Mouse (Mus musculus): ENCODE measurements around the gene Sv2c. TPM values are rescaled to one million over a fixed set of nuclear protein-coding genes. Genes with fewer than 3 reads are reported as not detected.
A peak's percentile ranks its signal among the peaks of the same experiment; 100 is the strongest.
"Not testable (repeated sequence)": the region's sequence is repeated elsewhere in the genome, so short reads cannot be mapped to it uniquely, and the experiment has no call there.

Sv2c gene
- polyA plus RNA-seq, 1 experiment from 2014 or later: 3.0 TPM

DNA sequence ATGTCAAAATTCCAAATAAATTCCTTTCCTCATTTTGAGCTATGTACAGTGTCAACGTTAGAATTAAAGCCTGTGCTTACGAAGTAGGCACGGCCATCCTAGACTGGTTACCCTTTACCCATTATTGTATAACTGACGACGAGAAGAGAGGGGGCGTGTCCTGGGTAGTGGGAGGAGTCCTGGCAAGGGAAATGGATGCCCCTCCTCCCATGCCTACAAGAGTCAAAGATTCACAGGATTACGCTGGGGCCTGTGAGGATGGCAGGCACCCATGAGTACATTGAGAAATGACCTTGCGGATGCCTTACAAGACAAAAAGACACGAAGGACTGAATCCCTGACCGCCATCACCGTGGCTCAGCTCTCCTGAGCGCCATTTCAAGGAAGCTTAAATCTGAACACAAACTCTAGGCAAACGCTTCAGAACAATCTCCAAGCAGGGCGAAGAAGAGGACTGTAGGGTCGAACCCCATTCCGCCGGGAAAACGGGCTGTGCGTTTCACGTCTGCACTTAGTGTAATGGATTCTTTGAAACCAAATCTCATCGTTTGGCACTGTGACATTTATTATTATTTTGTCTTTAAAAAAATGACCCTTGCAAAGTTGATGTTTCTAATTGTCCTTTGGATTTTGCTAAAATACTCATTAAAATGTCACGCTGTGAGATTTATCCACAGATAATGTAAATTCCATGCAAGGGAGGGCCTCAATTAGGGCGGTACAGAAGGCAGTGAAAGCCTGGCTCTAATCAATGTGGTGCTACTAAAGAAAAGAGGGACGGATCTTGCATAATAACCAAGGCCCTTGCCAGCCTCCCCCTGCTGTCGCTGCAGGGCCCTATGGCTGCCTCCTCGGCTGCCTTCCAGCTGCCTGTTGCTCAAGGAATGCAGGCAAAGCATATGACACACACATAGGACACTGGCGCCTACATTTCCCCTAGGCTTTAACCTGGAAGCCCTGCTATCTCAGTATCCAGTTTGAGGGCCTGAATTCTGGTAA is 137.4 kb downstream of the Sv2c start:
- no peak overlapping the region for H3K9ac ChIP-seq (replicated peaks)
- H3K36me3 ChIP-seq: no peaks in the 10 kb centered on the region
- H3K9me3 ChIP-seq: no peaks in the 10 kb centered on the region
- H3K4me2 ChIP-seq (replicated peaks): peak overlapping the region; percentile 25
- WGBS: 19% methylated on average over 27 of the region's 27 CpGs
- H3K27ac ChIP-seq (replicated peaks): peak overlapping the region; percentile 21; the same call in 1 of the 2 replicates
- no peaks in the 10 kb centered on the region for H3K27me3 ChIP-seq
- peaks cover 15% of the 10 kb centered on the region for H3K4me1 ChIP-seq
- peak; percentile 93 for ATAC-seq (replicated peaks)
- no peak overlapping the region for H3K4me3 ChIP-seq

DNA sequence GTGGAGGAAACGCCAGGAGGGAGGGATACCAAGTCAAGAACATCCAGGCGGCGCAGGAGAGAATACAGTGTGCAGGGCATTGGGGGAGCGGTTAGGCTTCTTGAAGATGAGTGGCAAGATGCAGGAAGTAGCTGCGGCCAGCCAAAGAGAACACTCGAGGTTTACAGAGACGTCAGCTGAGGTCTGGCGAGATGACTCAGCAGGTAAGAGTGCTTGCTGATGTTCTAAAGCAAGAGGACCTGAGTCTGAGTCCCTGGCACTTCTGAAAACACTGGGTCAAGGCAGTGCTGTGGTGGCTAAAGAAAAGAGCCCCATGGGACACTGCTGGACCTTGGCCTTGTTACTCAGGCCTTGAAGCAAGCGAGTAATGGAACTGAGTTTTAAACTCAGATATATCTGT is 144.2 kb downstream of the Sv2c start:
- H3K27ac ChIP-seq (replicated peaks): no peak overlapping the region
- no peaks in the 10 kb centered on the region for H3K9me3 ChIP-seq
- ATAC-seq (replicated peaks): no peak
- H3K36me3 ChIP-seq: no peaks in the 10 kb centered on the region
- no peak overlapping the region for H3K9ac ChIP-seq (replicated peaks)
- no peaks in the 10 kb centered on the region for H3K4me1 ChIP-seq
- no peak overlapping the region for H3K4me2 ChIP-seq (replicated peaks)
- WGBS: 88% methylated on average over 9 of the region's 9 CpGs
- H3K27me3 ChIP-seq: no peaks in the 10 kb centered on the region
- no peak overlapping the region for H3K4me3 ChIP-seq

DNA sequence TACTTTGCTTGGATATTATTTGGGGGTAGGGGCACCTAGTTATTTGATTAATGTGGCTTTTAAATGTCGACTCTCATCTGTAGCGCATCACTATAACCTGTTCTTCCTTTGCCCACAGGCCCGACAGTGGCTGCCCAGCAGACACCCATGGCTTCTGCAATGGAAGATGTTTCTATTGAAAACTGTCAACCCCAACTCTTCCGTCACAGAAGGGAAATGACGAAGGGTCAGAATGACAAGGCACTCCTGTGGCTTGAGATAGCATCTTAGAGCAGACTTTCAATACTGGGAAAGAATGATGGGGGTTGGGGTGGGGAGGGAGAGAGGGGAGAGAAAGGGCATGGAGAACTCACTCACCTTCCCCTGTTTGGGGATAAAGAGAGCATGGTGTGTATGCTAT is 145.2 kb downstream of the Sv2c start:
- H3K27me3 ChIP-seq: no peaks in the 10 kb centered on the region
- H3K9me3 ChIP-seq: no peaks in the 10 kb centered on the region
- H3K4me2 ChIP-seq (replicated peaks): no peak overlapping the region
- 85% methylated on average over 5 of the region's 5 CpGs for WGBS
- no peak for ATAC-seq (replicated peaks)
- H3K4me1 ChIP-seq: no peaks in the 10 kb centered on the region
- no peak overlapping the region for H3K9ac ChIP-seq (replicated peaks)
- H3K27ac ChIP-seq (replicated peaks): no peak overlapping the region
- H3K4me3 ChIP-seq: no peak overlapping the region
- no peaks in the 10 kb centered on the region for H3K36me3 ChIP-seq

DNA sequence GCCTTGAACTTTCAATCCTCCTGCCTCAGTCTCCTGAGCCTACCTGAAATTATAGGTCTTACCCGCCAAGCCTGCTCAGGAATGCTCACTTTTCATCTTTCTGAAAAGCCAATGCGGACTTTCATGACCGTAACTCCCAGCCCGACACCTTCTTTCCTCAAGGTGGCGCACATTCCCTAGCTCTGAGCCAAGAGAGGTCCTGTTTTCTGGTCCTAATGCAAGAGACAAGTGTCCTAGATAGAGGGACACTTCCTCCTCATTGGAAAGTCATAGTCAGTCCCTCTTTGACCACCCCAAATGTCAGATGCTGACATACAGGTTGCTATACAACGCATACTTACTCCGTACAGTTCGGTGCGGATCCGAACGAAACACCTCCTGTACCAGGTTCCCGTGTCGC is 146.0 kb downstream of the Sv2c start:
- Histone ChIP-seq H3K27me3 (no peaks in the 10 kb centered on the region), H3K36me3 (no peaks in the 10 kb centered on the region), H3K4me2 (replicated peaks) (no peak overlapping the region), H3K27ac (replicated peaks) (no peak overlapping the region), H3K9ac (replicated peaks) (no peak overlapping the region), H3K4me1 (no peaks in the 10 kb centered on the region), H3K9me3 (no peaks in the 10 kb centered on the region), H3K4me3 (no peak overlapping the region)
- no peak for ATAC-seq (replicated peaks)
- 72% methylated on average over 13 of the region's 13 CpGs for WGBS

DNA sequence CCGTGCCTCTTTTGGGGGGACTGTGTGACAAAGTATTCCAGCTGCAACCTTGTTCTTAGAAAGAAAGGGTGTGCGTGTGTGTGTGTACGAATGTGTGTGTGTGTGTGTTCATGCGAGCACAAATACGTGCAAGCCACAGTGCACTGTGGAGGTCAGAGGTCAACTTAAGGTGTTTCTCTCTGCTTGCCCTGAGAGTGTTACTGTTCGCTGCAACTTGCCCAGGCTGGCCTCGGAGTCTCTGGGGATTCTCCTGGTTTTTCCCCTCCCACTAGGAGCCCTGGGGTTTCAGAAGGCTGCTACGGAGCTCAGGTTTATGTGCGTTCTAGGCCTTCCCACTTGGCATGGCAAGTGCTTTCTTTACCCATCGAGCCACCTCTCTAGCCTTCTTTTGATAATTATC is 157.2 kb downstream of the Sv2c start:
- Histone ChIP-seq H3K27me3 (no peaks in the 10 kb centered on the region), H3K9me3 (no peaks in the 10 kb centered on the region), H3K9ac (replicated peaks) (no peak overlapping the region), H3K4me2 (replicated peaks) (no peak overlapping the region), H3K27ac (replicated peaks) (no peak overlapping the region), H3K4me1 (no peaks in the 10 kb centered on the region), H3K36me3 (no peaks in the 10 kb centered on the region), H3K4me3 (no peak overlapping the region)
- WGBS: 75% methylated on average over 10 of the region's 10 CpGs
- ATAC-seq (replicated peaks): no peak

DNA sequence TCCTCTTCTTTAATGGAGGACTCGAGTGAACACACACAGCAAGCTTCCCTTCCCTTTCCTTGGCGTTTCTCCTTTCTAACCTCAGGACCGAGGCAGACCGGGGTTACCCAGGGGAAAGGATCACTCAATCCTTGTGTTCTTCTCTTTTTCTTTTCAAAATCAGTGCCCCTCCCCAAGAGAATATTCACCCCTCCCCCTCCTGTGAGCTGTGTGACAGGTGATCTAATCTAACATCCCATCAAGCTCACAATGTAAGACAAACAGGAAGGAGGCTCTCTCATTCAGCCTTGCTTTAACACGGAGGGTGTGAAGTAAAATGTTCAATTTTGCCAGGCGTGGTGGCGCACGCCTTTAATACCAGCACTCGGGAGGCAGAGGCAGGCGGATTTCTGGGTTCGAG is 158.3 kb downstream of the Sv2c start:
- Histone ChIP-seq H3K9me3 (no peaks in the 10 kb centered on the region), H3K27me3 (no peaks in the 10 kb centered on the region), H3K4me3 (no peak overlapping the region), H3K9ac (replicated peaks) (no peak overlapping the region), H3K4me2 (replicated peaks) (no peak overlapping the region), H3K36me3 (no peaks in the 10 kb centered on the region), H3K27ac (replicated peaks) (no peak overlapping the region), H3K4me1 (no peaks in the 10 kb centered on the region)
- ATAC-seq (replicated peaks): no peak
- 90% methylated on average over 11 of the region's 11 CpGs for WGBS

DNA sequence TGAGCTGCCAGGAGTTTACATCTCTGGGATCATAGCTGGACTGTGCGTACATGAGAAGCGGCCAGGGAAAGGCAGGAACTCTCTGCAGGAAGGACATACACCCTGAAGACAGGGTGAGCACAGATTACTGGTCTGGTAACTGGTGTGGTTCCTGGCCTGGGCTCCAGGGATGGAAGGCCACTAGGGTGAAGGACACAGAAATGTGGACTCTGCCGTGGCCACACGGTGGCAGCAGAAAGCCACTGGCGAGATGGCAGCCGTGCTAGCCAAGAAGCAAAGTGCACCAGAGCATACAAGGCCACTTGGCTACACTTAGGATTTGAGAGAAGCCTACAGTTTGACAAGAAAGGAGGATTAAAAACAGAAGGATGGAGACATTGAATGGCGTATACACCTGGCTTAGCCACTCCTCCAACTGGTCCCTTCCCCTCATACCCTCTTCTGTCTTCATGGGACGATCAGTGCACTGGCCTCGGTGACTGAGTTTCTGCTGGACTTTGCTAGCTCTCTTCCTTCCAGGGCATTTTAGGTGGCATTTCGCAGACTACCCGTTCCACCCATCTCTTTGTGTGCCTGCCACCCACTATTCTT is 158.9 kb downstream of the Sv2c start:
- H3K27ac ChIP-seq (replicated peaks): no peak overlapping the region
- no peak overlapping the region for H3K9ac ChIP-seq (replicated peaks)
- H3K27me3 ChIP-seq: no peaks in the 10 kb centered on the region
- no peak overlapping the region for H3K4me2 ChIP-seq (replicated peaks)
- WGBS: 49% methylated on average over 11 of the region's 11 CpGs
- H3K36me3 ChIP-seq: no peaks in the 10 kb centered on the region
- no peaks in the 10 kb centered on the region for H3K9me3 ChIP-seq
- ATAC-seq (replicated peaks): peak; percentile 72
- H3K4me1 ChIP-seq: no peaks in the 10 kb centered on the region
- no peak overlapping the region for H3K4me3 ChIP-seq

DNA sequence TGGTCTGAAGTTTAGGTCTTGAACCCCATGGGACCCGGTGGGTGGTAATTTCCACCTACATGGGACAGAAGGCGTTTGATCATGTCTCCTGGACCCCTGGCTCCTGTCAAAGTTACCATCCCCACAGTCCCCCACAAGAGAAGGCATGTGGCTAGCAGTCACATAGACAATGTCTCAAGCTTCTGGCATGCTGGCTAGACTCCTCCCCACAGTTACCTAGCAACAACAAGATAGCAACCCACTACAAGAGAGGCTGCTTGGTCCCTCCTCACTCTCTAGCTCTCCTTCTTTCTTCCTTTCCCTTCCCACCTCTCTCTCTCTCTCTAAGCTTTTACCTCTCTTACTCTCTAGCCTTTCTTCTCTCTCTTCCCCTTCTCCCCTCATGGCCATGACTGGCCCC is 164.3 kb downstream of the Sv2c start:
- H3K36me3 ChIP-seq; H3K4me3 ChIP-seq; H3K4me2 ChIP-seq (replicated peaks); H3K27me3 ChIP-seq; H3K9me3 ChIP-seq; H3K9ac ChIP-seq (replicated peaks); H3K4me1 ChIP-seq; H3K27ac ChIP-seq (replicated peaks): not testable (repeated sequence)
- WGBS: 78% methylated on average over 2 of the region's 2 CpGs
- ATAC-seq (replicated peaks): 0 out of 2 replicates have a peak, but pooled peaks have one; percentile 12

DNA sequence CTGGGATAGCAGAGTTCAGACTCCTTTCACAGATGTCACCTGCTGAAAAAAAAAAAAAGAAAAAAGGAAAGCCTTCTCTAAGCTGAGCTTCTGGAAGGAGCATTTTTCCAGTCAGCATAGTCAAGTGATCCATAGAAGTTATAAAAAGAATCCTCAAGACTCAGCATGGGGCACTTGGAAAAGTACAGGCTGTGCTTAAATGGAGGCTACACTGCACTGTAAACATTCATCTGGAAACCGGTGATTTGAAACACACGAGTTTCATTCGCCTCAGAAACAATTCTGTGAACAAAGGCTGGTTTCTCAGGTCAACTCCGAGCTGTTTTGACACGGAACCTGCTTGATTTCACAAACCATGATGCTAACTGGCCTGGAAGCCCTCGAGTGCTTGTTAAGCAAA is 165.6 kb downstream of the Sv2c start:
- Histone ChIP-seq H3K4me3 (no peak overlapping the region), H3K4me1 (peaks cover 11% of the 10 kb centered on the region; the same call in 1 of the 2 replicates), H3K27me3 (no peaks in the 10 kb centered on the region), H3K4me2 (replicated peaks) (no peak overlapping the region), H3K9me3 (no peaks in the 10 kb centered on the region), H3K27ac (replicated peaks) (no peak overlapping the region), H3K36me3 (no peaks in the 10 kb centered on the region), H3K9ac (replicated peaks) (no peak overlapping the region)
- 47% methylated on average over 6 of the region's 6 CpGs for WGBS
- ATAC-seq (replicated peaks): no peak

DNA sequence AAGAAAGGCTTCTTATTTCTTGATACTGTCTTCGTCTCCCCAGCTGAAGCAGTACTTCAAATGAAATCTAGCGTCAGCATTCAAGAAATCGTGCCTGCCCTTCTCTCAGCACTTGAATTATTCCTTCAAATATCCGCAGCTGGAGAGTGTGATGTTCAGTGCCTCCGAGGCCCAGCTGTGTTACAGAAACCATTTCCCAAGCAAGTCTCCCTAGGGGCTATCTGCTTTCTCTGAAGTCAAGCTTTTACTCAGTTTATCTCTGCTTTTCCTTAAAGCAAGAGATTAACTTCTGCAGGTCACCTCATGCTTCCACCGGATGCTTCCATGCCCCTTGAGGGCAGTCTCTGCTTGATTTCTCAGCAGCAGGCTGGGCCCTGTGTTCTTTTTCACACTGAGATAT is 166.8 kb downstream of the Sv2c start:
- H3K4me3 ChIP-seq: no peak overlapping the region
- H3K4me2 ChIP-seq (replicated peaks): no peak overlapping the region
- no peak for ATAC-seq (replicated peaks)
- no peaks in the 10 kb centered on the region for H3K9me3 ChIP-seq
- no peaks in the 10 kb centered on the region for H3K36me3 ChIP-seq
- no peak overlapping the region; the same call in 1 of the 2 replicates for H3K27ac ChIP-seq (replicated peaks)
- H3K9ac ChIP-seq (replicated peaks): no peak overlapping the region
- WGBS: 80% methylated on average over 6 of the region's 6 CpGs
- peaks cover 22% of the 10 kb centered on the region for H3K4me1 ChIP-seq
- no peaks in the 10 kb centered on the region for H3K27me3 ChIP-seq

DNA sequence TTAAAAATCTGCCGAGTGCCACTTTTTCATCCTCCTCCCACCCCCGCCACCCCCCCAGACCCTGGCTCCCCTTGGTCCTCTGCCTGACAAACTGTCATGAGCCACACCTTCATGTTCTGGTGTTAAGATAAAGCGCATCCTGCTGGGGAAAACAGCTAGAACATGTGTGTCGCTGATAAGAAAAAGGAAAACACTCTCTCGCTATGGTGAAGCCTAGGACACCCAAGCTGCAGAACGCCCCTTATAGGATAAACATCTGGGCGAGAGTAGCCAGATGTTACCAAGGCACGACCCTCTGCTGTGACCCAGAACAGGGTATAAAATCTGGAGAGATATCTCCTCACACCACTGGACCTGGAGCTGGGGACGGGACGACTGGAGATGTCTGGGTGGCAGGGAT is 167.2 kb downstream of the Sv2c start:
- WGBS: 86% methylated on average over 10 of the region's 10 CpGs
- no peak for ATAC-seq (replicated peaks)
- Histone ChIP-seq H3K27ac (replicated peaks) (no peak overlapping the region; the same call in 1 of the 2 replicates), H3K36me3 (no peaks in the 10 kb centered on the region), H3K9ac (replicated peaks) (no peak overlapping the region), H3K4me3 (no peak overlapping the region), H3K9me3 (no peaks in the 10 kb centered on the region), H3K27me3 (no peaks in the 10 kb centered on the region), H3K4me1 (peaks cover 26% of the 10 kb centered on the region), H3K4me2 (replicated peaks) (no peak overlapping the region)

DNA sequence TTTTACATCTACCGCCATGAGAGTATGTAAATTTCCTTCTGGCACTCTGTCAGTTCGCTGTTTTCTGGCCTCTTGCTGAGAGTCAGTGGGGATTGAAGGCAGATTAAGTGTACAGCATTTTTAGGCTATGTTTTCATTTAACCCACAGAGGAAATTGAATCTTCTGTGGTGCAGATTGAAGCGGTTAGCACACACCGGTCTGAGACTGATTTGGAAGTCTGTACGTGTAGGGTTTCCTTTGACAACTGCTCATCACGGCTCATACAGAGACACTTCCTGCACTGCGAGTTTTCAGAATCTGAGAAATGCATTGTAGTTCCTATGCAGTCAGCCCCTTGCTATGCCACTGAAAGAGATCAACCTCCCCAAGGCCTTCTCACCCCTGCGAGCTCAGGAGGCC is 168.2 kb downstream of the Sv2c start:
- no peak for ATAC-seq (replicated peaks)
- Histone ChIP-seq H3K9ac (replicated peaks) (no peak overlapping the region), H3K27ac (replicated peaks) (no peak overlapping the region; the same call in 1 of the 2 replicates), H3K4me2 (replicated peaks) (no peak overlapping the region), H3K4me1 (peaks cover 33% of the 10 kb centered on the region), H3K27me3 (no peaks in the 10 kb centered on the region), H3K36me3 (no peaks in the 10 kb centered on the region), H3K9me3 (no peaks in the 10 kb centered on the region), H3K4me3 (no peak overlapping the region)
- 56% methylated on average over 8 of the region's 8 CpGs for WGBS

Data from forebrain, embryonic 15.5 days (tissue).